Comparison of ENCODE assay signal across 22 mouse cellular contexts in the genomic region with DNA sequence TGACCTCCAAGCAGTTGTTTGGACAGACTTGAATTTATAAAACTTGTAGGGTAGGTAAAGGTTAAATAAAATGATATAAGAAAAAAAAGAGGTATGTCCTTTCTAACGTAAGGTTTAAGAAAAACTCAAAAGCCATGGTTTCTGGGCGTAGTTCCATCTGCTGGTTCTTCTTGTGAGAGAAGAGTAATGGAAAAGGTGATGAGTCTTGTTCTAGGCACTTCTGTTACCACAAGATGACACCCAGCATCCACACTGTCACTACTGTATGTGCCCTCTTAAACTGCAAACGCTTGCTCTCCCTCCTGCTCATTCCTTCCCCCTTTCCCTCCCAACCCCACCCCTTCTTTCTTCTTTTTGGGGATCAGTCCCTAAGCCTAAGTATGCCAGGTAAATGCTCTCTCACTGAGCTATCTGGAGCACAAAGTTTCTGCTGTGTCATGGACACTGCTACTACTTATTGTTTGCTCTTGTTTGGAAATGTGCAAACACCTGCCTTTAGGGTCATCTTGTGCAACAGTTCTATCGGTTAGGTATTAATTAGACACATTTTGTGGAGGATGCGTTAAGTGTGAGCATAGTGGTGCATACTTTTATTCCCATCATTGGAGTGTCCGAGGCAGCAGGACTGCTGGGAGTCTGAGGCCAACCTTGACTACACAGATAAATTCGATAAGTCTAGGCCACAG.
"Had no signal": no experiment of that assay in that cellular context is flagged by ENCODE, and none has a peak within 500 bp of the region (broad histone marks: within the 10 kb centered on the region; RNA-seq: fewer than 3 reads in every experiment).

No protein-coding gene starts in this region.

- DNase-seq: kidney, adult 11 months; kidney, adult 8-10 months; kidney, postnatal 14 days; layer of hippocampus, adult 9-11 months; lung, adult 18-20 months; lung, postnatal 10 days; lung, postnatal 36 days; retina, postnatal 1 day; right cerebral cortex, postnatal 25 days; thymus, adult 2 months; thymus, postnatal 14 days; thymus, postnatal 4 days had no signal

- H3K4me1 ChIP-seq: neural tube, embryonic 13.5 days had no signal

- H3K27ac ChIP-seq: hindbrain, postnatal 0 days; layer of hippocampus, adult 2 months; limb, embryonic 10.5 days; limb, embryonic 13.5 days; lung, embryonic 15.5 days; midbrain, embryonic 12.5 days; neural tube, embryonic 13.5 days had no signal

- H3K4me2 ChIP-seq: limb, embryonic 13.5 days; lung, embryonic 15.5 days; midbrain, embryonic 12.5 days; neural tube, embryonic 13.5 days had no signal

- H3K27me3 ChIP-seq: limb, embryonic 13.5 days; lung, embryonic 15.5 days; midbrain, embryonic 12.5 days; neural tube, embryonic 13.5 days had no signal

- H3K4me3 ChIP-seq: layer of hippocampus, adult 2 months; limb, embryonic 10.5 days; limb, embryonic 13.5 days; lung, embryonic 15.5 days; midbrain, embryonic 12.5 days; myocyte; neural tube, embryonic 13.5 days had no signal

- H3K9ac ChIP-seq: limb, embryonic 13.5 days; lung, embryonic 15.5 days; midbrain, embryonic 12.5 days; neural tube, embryonic 13.5 days had no signal

- ATAC-seq: hindbrain, postnatal 0 days; inflammation-experienced regulatory T-cells, adult 6 months; midbrain, embryonic 16.5 days had no signal

- H3K36me3 ChIP-seq: limb, embryonic 10.5 days; limb, embryonic 13.5 days; lung, embryonic 15.5 days; midbrain, embryonic 12.5 days; neural tube, embryonic 13.5 days had no signal

- H3K9me3 ChIP-seq: limb, embryonic 10.5 days; limb, embryonic 13.5 days; lung, embryonic 15.5 days; midbrain, embryonic 12.5 days; neural tube, embryonic 13.5 days had no signal
